Comparison of ENCODE assay signal across 8 mouse cellular contexts in genomic region chr4:110020255-110020654, GRCm38 (mm10). TPM values are rescaled to one million over a fixed set of nuclear protein-coding genes. Genes with fewer than 3 reads are reported as not detected.
A peak's percentile ranks its signal among the peaks of the same experiment; 100 is the strongest.
DNase-seq lines count a peak whose midpoint lies in the region; ATAC-seq and TF ChIP-seq lines count a peak whose summit lies in the region.

No protein-coding gene starts in this region.

- no peaks in the 10 kb centered on the region for H3K36me3 ChIP-seq in hindbrain, embryonic 13.5 days

- H3K4me2 ChIP-seq in hindbrain, embryonic 13.5 days, result peak overlapping the region; percentile 52

- no peaks in the 10 kb centered on the region for H3K27me3 ChIP-seq in cerebellum, adult 2 months (ENCODE audit: control insufficient read depth, insufficient read depth, low read length)
- H3K27me3 ChIP-seq in hindbrain, embryonic 13.5 days, result peaks cover 16% of the 10 kb centered on the region; the same call in 1 of the 2 replicates

- no peaks in the 10 kb centered on the region for H3K9me3 ChIP-seq in hindbrain, embryonic 13.5 days

- no peaks in the 10 kb centered on the region for H3K4me1 ChIP-seq in cerebellum, adult 2 months (ENCODE audit: control insufficient read depth, insufficient read depth, low read length)
- peaks cover 2% of the 10 kb centered on the region; the same call in 1 of the 2 replicates for H3K4me1 ChIP-seq in hindbrain, embryonic 13.5 days (replicated peaks)

- no peak overlapping the region for H3K27ac ChIP-seq in cerebellum, adult 2 months (ENCODE audit: insufficient read depth, low read length)
- H3K27ac ChIP-seq in hindbrain, embryonic 13.5 days, result no peak overlapping the region

- 9% methylated on average over 12 of the region's 12 CpGs for WGBS in cerebellum, adult 2 months
- 10% methylated on average over 12 of the region's 12 CpGs for WGBS in hindbrain, embryonic 13.5 days

- H3K9ac ChIP-seq in hindbrain, embryonic 13.5 days, result 0 out of 2 replicates have a peak overlapping the region, but pooled peaks have one; percentile 15

- TF ChIP-seq POLR2A in cerebellum, adult 2 months (IDR thresholded peaks at IDR 0.05; ENCODE audit: borderline replicate concordance, insufficient read depth, low read length), result no peak

- peak; percentile 80 for ATAC-seq in frontal cortex, adult (ENCODE audit: low TSS enrichment)
- peak; percentile 59; the same call in 1 of the 2 replicates for ATAC-seq in hindbrain, embryonic 13.5 days (ENCODE audit: low FRiP score)

- no peak overlapping the region for H3K4me3 ChIP-seq in cerebellum, adult 2 months (replicated peaks; ENCODE audit: insufficient read depth, low read depth, low read length)
- H3K4me3 ChIP-seq in hindbrain, embryonic 13.5 days, result peak overlapping the region; percentile 16; the same call in 1 of the 2 replicates

- peak; percentile 58 for DNase-seq in MEL-GATA-1-ER (ENCODE audit: extremely low read depth, low read depth)
- peak; percentile 53 to 74 for DNase-seq in cerebellum, adult 2 months
- peak; percentile 93 to 96 for DNase-seq in layer of hippocampus, postnatal 10 days (ENCODE audit: low spot score in 2 of 2)
- DNase-seq in lung, postnatal 14 days, result peak; percentile 74
- peak; percentile 85 for DNase-seq in retina, postnatal 1 day
- DNase-seq in urinary bladder, adult 2 months (ENCODE audit: low spot score), result peak; percentile 55

- peak; percentile 92 for TF ChIP-seq CTCF in cerebellum, adult 2 months (IDR thresholded peaks at IDR 0.05; ENCODE audit: borderline replicate concordance, insufficient read depth, low read depth, low read length)

RNA-seq across cellular contexts. Expression of gene Dmrta2, which starts 42.4 kb away (rescaled TPM):
- polyA plus RNA-seq in cerebellum, adult 2 months (2012; rRNA removed), result 0.46 and 0.48 TPM in 2 replicates
- 0.06 and 0.13 TPM in 2 replicates for polyA plus RNA-seq in hindbrain, embryonic 13.5 days (2015; fragmentation: Nextera tagmentation; extraction: Ambion mirVana)
- total RNA-seq in layer of hippocampus, postnatal 10 days (2021), result 1 to 10 TPM; 6.3 to 8.1 TPM
- 0.22 and 0.28 TPM in 2 replicates for polyA plus RNA-seq in urinary bladder, adult 2 months (2012; rRNA removed)
